Mouse (Mus musculus) intestine, postnatal 0 days (tissue): ENCODE measurements around the gene St5. TPM values are rescaled to one million over a fixed set of nuclear protein-coding genes. Genes with fewer than 3 reads are reported as not detected.
A peak's percentile ranks its signal among the peaks of the same experiment; 100 is the strongest.

Source experiments
- ATAC-seq: fragments of 200-750 bp; cut with Nextera tagmentation; 2 replicates; pipeline ENCODE4 v1.8.0; 2017; ENCODE audit warnings: mild to moderate bottlenecking, moderate TSS enrichment, moderate library complexity
- H3K27ac ChIP-seq: fragments of 300-500 bp; sonication (generic); 2 replicates; pipeline ENCODE4 v1.5.1; 2014; ENCODE audit warnings: mild to moderate bottlenecking, low read depth, low read length, moderate library complexity
- H3K27me3 ChIP-seq: fragments of 300-500 bp; sonication (generic); replicated peaks from 2 replicates; pipeline ENCODE4 v1.6.1; 2014; ENCODE audit warnings: low read length, mixed read lengths; ENCODE audit not compliant: control insufficient read depth, insufficient read depth
- H3K36me3 ChIP-seq: fragments of 300-500 bp; sonication (generic); 2 replicates; pipeline ENCODE4 v1.6.1; 2014; ENCODE audit warnings: mild to moderate bottlenecking, moderate library complexity; ENCODE audit not compliant: control insufficient read depth, insufficient read depth
- H3K4me1 ChIP-seq: fragments of 300-500 bp; sonication (generic); replicated peaks from 2 replicates; pipeline ENCODE4 v1.6.1; 2014; ENCODE audit warnings: antibody characterized with exemption, low read length, mixed read lengths; ENCODE audit not compliant: control insufficient read depth, insufficient read depth
- H3K4me2 ChIP-seq: fragments of 300-500 bp; sonication (generic); replicated peaks from 2 replicates; pipeline ENCODE4 v1.6.1; 2014; ENCODE audit warnings: low read depth, mild to moderate bottlenecking, moderate library complexity
- H3K4me3 ChIP-seq: fragments of 300-500 bp; sonication (generic); 2 replicates; pipeline ENCODE4 v1.5.1; 2014; ENCODE audit warnings: low read depth, low read length
- H3K9ac ChIP-seq: fragments of 300-500 bp; sonication (generic); 2 replicates; pipeline ENCODE4 v1.6.1; 2014; ENCODE audit warnings: mild to moderate bottlenecking, low read depth, low read length
- H3K9me3 ChIP-seq: fragments of 300-500 bp; sonication (generic); 2 replicates; pipeline ENCODE4 v1.6.1; 2016; ENCODE audit warnings: mixed run types; ENCODE audit not compliant: control insufficient read depth
- CTCF ChIP-seq: sonication (generic); IDR thresholded peaks from 2 replicates; pipeline ENCODE4 v1.5.1; 2016; ENCODE audit warnings: low read depth, mild to moderate bottlenecking, control low read depth, antibody characterized with exemption, moderate library complexity
- WGBS: fragments of 180-500 bp; shearing (Covaris S2); extraction: QIAGEN DNeasy Blood & Tissue Kit; methylation state at CpG from one replicate; pipeline ENCODE4 v1.1.7; 2014; 5-methylcytosine and 5-hydroxymethylcytosine counted together
- polyA plus RNA-seq: library from polyadenylated mRNA; unstranded; fragments of >200 nt; fragmentation: Nextera tagmentation; extraction: Ambion mirVana; gene quantifications from 2 replicates; pipeline ENCODE4 v1.2.1, GENCODE M21; 2015

St5 gene
- polyA plus RNA-seq, 1 experiment from 2014 or later, result 46.7 TPM

GRCm38 (mm10) chr7:109590576-109590975, 112.8 kb downstream of the St5 start:
- whole genome bisulfite sequencing, result 56% methylated on average over 2 of the region's 2 CpGs
- ATAC-seq, result no peak
- Histone ChIP-seq H3K9me3 (no peaks in the 10 kb centered on the region), H3K4me1 (peaks cover 5% of the 10 kb centered on the region; the same call in 1 of the 2 replicates), H3K4me3 (no peak overlapping the region), H3K9ac (no peak overlapping the region), H3K36me3 (no peaks in the 10 kb centered on the region), H3K27ac (no peak overlapping the region), H3K4me2 (no peak overlapping the region), H3K27me3 (no peaks in the 10 kb centered on the region)
- no peak for TF ChIP-seq CTCF

GRCm38 (mm10) chr7:109588990-109589389, 114.4 kb downstream of the St5 start:
- no peak for TF ChIP-seq CTCF
- ATAC-seq, result no peak
- no peak overlapping the region; the same call in 1 of the 2 replicates for H3K27ac ChIP-seq
- no peak overlapping the region for H3K9ac ChIP-seq
- no peak overlapping the region for H3K4me3 ChIP-seq
- no peaks in the 10 kb centered on the region for H3K9me3 ChIP-seq
- H3K4me1 ChIP-seq, result 0 out of 2 replicates have a peak, but pooled peaks cover 5% of the 10 kb centered on the region
- WGBS, result 40% methylated on average over 6 of the region's 6 CpGs
- H3K27me3 ChIP-seq, result no peaks in the 10 kb centered on the region
- no peaks in the 10 kb centered on the region for H3K36me3 ChIP-seq
- no peak overlapping the region for H3K4me2 ChIP-seq

- no peak for ATAC-seq
- Histone ChIP-seq H3K4me1 (0 out of 2 replicates have a peak, but pooled peaks cover 5% of the 10 kb centered on the region), H3K27ac (no peak overlapping the region), H3K9ac (no peak overlapping the region), H3K4me2 (no peak overlapping the region), H3K27me3 (no peaks in the 10 kb centered on the region), H3K9me3 (no peaks in the 10 kb centered on the region), H3K4me3 (no peak overlapping the region), H3K36me3 (no peaks in the 10 kb centered on the region)
- TF ChIP-seq CTCF, result no peak
- WGBS, result 52% methylated on average over 8 of the region's 8 CpGs
These were observed 115.3 kb downstream of the St5 start for GRCm38 (mm10) chr7:109588145-109588544.

- Histone ChIP-seq H3K36me3 (no peaks in the 10 kb centered on the region), H3K4me3 (no peak overlapping the region), H3K27me3 (no peaks in the 10 kb centered on the region), H3K27ac (no peak overlapping the region), H3K4me2 (no peak overlapping the region), H3K9me3 (no peaks in the 10 kb centered on the region), H3K9ac (no peak overlapping the region), H3K4me1 (0 out of 2 replicates have a peak, but pooled peaks cover 3% of the 10 kb centered on the region)
- WGBS, result 31% methylated on average over 1 of the region's 1 CpGs
- no peak for ATAC-seq
- no peak for TF ChIP-seq CTCF
These were observed 118.9 kb downstream of the St5 start for GRCm38 (mm10) chr7:109584467-109584866.

- ATAC-seq, result no peak
- H3K27me3 ChIP-seq, result no peaks in the 10 kb centered on the region
- TF ChIP-seq CTCF, result no peak
- H3K4me2 ChIP-seq, result no peak overlapping the region
- H3K27ac ChIP-seq, result no peak overlapping the region
- no peaks in the 10 kb centered on the region for H3K9me3 ChIP-seq
- no peaks in the 10 kb centered on the region for H3K36me3 ChIP-seq
- H3K4me3 ChIP-seq, result no peak overlapping the region
- no peak overlapping the region for H3K9ac ChIP-seq
- 63% methylated on average over 4 of the region's 4 CpGs for WGBS
- H3K4me1 ChIP-seq, result peaks cover 11% of the 10 kb centered on the region; the same call in 1 of the 2 replicates
These were observed 122.9 kb downstream of the St5 start for GRCm38 (mm10) chr7:109580489-109580888.

- Histone ChIP-seq H3K36me3 (no peaks in the 10 kb centered on the region; the same call in 1 of the 2 replicates), H3K27me3 (no peaks in the 10 kb centered on the region), H3K4me2 (no peak overlapping the region), H3K4me1 (peaks cover 11% of the 10 kb centered on the region; the same call in 1 of the 2 replicates), H3K9me3 (no peaks in the 10 kb centered on the region), H3K9ac (no peak overlapping the region), H3K27ac (peak overlapping the region; percentile 46; the same call in 1 of the 2 replicates), H3K4me3 (no peak overlapping the region)
- no peak for ATAC-seq
- TF ChIP-seq CTCF, result no peak
- 78% methylated on average over 6 of the region's 6 CpGs for WGBS
These were observed 123.7 kb downstream of the St5 start for GRCm38 (mm10) chr7:109579585-109580307.
